Mouse (Mus musculus) neural tube, embryonic 12.5 days (tissue): ENCODE measurements around the gene Lysmd1. TPM values are rescaled to one million over a fixed set of nuclear protein-coding genes. Genes with fewer than 3 reads are reported as not detected.
A peak's percentile ranks its signal among the peaks of the same experiment; 100 is the strongest.

Experiments used
- ATAC-seq: fragments of 200-750 bp; cut with Nextera tagmentation; 2 replicates; pipeline ENCODE4 v1.8.0; 2017; ENCODE audit warnings: low read depth, mild to moderate bottlenecking, moderate TSS enrichment, moderate library complexity; ENCODE audit not compliant: low FRiP score
- H3K27ac ChIP-seq: fragments of 300-500 bp; sonication (generic); 2 replicates; pipeline ENCODE4 v1.5.1; 2016
- H3K27me3 ChIP-seq: fragments of 300-500 bp; sonication (generic); replicated peaks from 2 replicates; pipeline ENCODE4 v1.6.1; 2016; ENCODE audit warnings: mild to moderate bottlenecking
- H3K36me3 ChIP-seq: fragments of 300-500 bp; sonication (generic); 2 replicates; pipeline ENCODE4 v1.6.1; 2016; ENCODE audit warnings: mild to moderate bottlenecking
- H3K4me1 ChIP-seq: fragments of 300-500 bp; sonication (generic); 2 replicates; pipeline ENCODE4 v1.6.1; 2016
- H3K4me2 ChIP-seq: fragments of 300-500 bp; sonication (generic); replicated peaks from 2 replicates; pipeline ENCODE4 v1.6.1; 2016; ENCODE audit warnings: mild to moderate bottlenecking
- H3K4me3 ChIP-seq: fragments of 300-500 bp; sonication (generic); 2 replicates; pipeline ENCODE4 v1.5.1; 2016
- H3K9ac ChIP-seq: fragments of 300-500 bp; sonication (generic); 2 replicates; pipeline ENCODE4 v1.6.1; 2016; ENCODE audit warnings: mild to moderate bottlenecking
- H3K9me3 ChIP-seq: fragments of 300-500 bp; sonication (generic); 2 replicates; pipeline ENCODE4 v1.6.1; 2016; ENCODE audit warnings: mild to moderate bottlenecking
- WGBS: fragments of 180-500 bp; shearing (Covaris S2); methylation state at CpG from one replicate; pipeline ENCODE4 v1.1.7; 2016; 5-methylcytosine and 5-hydroxymethylcytosine counted together
- polyA plus RNA-seq: library from polyadenylated mRNA; unstranded; fragments of >200 nt; fragmentation: Nextera tagmentation; extraction: Ambion mirVana; gene quantifications from 2 replicates; pipeline ENCODE4 v1.2.1, GENCODE M21; 2016

The Lysmd1 gene
- polyA plus RNA-seq, 1 experiment from 2014 or later, result 24.8 TPM

DNA sequence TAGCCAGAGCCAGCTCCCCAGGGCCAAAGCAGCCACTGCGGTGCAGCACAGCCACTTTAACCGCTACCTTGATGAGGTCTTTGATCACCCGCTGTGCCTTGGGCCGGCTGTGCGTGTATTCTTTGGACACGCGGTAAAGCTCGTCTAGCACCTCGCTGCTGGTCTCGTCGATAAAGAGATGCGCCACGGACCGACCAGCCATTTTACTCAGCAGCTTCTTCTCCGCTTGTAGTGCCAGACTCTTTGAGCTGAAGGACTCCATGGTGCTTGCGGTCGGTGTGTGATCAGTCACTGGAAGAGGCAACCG, 6.4 kb downstream of the Lysmd1 start:
- 64% methylated on average over 18 of the region's 18 CpGs for WGBS
- ATAC-seq, result no peak
- no peak overlapping the region for H3K9ac ChIP-seq
- peaks cover 3% of the 10 kb centered on the region; the same call in 1 of the 2 replicates for H3K4me1 ChIP-seq
- no peaks in the 10 kb centered on the region for H3K27me3 ChIP-seq
- H3K4me3 ChIP-seq, result no peak overlapping the region
- H3K27ac ChIP-seq, result no peak overlapping the region
- peaks cover 12% of the 10 kb centered on the region for H3K36me3 ChIP-seq
- H3K9me3 ChIP-seq, result no peaks in the 10 kb centered on the region
- H3K4me2 ChIP-seq, result no peak overlapping the region

DNA sequence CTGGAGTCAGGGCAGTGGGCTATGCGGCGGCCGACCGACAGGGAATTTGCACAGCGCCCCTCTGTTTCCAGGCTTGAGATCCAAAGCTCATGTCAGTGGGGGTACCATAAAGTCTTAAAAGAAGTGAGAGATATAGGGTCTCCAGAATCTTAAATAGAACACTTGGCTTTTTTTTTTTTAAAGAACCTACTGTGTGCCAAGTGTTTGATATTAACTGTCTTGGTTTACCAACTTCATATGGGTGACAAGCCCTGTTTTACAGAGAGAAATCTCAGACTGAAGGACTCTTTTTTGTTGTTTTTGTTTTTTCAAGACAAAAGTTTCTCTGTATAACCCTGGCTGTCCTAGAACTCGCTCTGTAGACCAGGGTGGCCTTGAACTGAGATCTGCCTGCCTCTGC, 6.9 kb downstream of the Lysmd1 start:
- Histone ChIP-seq H3K4me1 (no peaks in the 10 kb centered on the region), H3K27me3 (no peaks in the 10 kb centered on the region), H3K36me3 (peaks cover 12% of the 10 kb centered on the region), H3K4me2 (no peak overlapping the region), H3K9me3 (no peaks in the 10 kb centered on the region), H3K4me3 (no peak overlapping the region), H3K27ac (no peak overlapping the region), H3K9ac (no peak overlapping the region)
- ATAC-seq, result no peak
- WGBS, result 86% methylated on average over 6 of the region's 6 CpGs

DNA sequence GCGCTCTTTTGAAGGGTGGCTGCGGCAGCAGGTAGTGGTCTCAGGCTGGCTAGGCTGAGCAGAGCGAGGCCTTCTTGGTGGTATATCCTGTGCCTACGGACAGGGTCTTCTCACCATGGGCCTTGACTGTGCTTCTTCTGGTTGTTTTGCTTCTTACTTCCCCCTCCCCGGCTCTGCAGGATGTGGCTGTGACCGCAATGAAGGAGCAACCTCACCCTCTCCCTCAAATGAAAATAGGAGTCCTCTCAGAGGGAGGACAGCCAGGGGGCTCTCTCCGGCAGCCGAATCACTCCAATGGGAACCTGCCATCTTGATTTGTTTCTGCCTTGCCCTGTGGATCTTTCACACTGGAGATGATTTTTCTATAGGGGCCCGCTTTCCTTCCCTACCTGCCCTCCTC, 7.6 kb downstream of the Lysmd1 start:
- Histone ChIP-seq H3K4me1 (no peaks in the 10 kb centered on the region), H3K4me3 (no peak overlapping the region), H3K27me3 (no peaks in the 10 kb centered on the region), H3K27ac (no peak overlapping the region), H3K9me3 (no peaks in the 10 kb centered on the region), H3K36me3 (peaks cover 12% of the 10 kb centered on the region), H3K9ac (no peak overlapping the region), H3K4me2 (no peak overlapping the region)
- no peak for ATAC-seq
- WGBS, result 91% methylated on average over 9 of the region's 9 CpGs

DNA sequence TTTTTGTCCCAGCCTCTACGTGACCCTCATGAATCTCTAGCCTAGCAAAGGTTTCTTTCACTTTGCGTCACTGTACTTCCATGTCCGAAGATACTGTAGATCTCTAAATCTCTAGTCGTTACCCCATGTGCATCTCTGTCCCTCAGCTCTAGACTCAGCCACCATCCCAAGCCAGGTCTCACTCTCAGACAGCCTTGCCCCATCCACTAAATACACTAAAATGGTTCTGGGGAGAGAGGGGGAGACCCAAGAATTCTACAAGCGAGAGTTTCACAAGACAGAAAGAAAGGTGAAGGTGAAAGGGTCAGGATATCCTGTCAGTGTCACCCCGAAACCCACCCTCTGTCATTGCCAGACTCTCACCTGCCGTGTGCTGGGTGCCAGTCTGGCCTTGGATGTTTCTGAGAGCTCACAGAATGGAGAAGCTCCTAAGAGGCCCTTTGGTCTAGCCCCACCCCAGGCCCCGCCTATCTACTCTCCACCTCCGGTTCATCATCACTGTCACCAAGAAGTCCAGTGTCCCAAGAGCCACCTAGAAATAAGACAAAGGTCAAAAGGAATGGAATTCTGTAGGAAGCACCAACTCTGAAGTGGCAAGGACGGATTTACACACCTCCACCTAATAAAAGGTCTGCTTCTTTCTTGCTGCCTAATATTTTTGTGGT, 8.2 kb downstream of the Lysmd1 start, which contains the start of gene Tnfaip8l2:
TSS of gene Tnfaip8l2 (minus strand) at position 409 of the 665 bp plus-strand sequence.
- H3K9me3 ChIP-seq, result no peaks in the 10 kb centered on the region
- no peak within 1 kb of the TSS for H3K4me2 ChIP-seq
- H3K4me3 ChIP-seq, result no peak within 1 kb of the TSS
- H3K27ac ChIP-seq, result no peak within 1 kb of the TSS
- 0 out of 2 replicates have a peak, but pooled peaks have one; percentile 21 for ATAC-seq
- H3K36me3 ChIP-seq, result peaks cover 12% of the 10 kb centered on the region
- WGBS, result 84% methylated on average over 10 of the region's 10 CpGs
- H3K27me3 ChIP-seq, result no peaks in the 10 kb centered on the region
- no peak within 1 kb of the TSS for H3K9ac ChIP-seq
- no peaks in the 10 kb centered on the region for H3K4me1 ChIP-seq

DNA sequence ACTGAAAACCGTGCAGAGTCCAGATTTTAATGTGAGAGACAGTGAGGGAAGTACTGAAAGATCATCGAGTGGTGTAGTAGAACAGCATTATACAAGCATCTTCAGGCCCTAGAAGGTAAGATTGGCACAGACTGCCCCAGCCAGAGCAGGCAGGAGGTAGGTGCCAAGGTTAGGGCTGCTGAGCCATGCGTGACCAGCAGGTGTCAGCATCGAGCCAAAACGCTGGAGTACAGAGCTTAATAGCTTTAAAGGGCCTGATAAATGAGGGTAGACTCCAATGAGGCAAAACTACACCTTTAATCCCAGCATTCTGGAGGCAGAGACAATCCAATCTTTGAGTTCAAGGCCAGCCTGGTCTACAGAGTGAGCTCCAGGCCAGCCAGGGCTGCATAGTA, 8.7 kb downstream of the Lysmd1 start:
- Histone ChIP-seq H3K4me2 (no peak overlapping the region), H3K9me3 (no peaks in the 10 kb centered on the region), H3K4me3 (no peak overlapping the region), H3K9ac (no peak overlapping the region), H3K27me3 (no peaks in the 10 kb centered on the region), H3K4me1 (no peaks in the 10 kb centered on the region), H3K36me3 (peaks cover 12% of the 10 kb centered on the region), H3K27ac (no peak overlapping the region)
- ATAC-seq, result peak; percentile 81; the same call in 1 of the 2 replicates
- 10% methylated on average over 5 of the region's 5 CpGs for WGBS

DNA sequence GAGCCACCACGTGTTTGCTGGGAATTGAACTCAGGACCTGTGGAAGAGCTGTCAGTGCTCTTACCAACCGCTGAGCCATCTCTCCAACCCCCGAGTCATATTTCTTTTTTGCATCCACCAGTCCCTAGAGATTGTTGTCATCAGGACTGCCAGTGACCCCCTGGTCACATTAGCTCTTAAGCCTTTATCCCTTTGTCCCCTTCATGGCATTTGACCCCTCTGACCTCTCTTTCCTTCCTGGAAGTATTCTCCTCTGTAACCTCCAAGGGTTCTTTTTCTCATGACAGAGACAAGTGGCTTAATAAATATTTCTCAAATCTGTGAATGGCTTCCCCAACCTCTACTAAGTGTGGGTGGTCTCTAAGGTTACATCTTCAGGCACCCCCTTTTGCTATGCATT, 14.0 kb downstream of the Lysmd1 start:
- 34% methylated on average over 3 of the region's 3 CpGs for WGBS
- no peaks in the 10 kb centered on the region for H3K4me1 ChIP-seq
- no peak overlapping the region for H3K4me3 ChIP-seq
- ATAC-seq, result no peak
- no peaks in the 10 kb centered on the region for H3K9me3 ChIP-seq
- no peak overlapping the region for H3K9ac ChIP-seq
- no peak overlapping the region for H3K4me2 ChIP-seq
- no peaks in the 10 kb centered on the region for H3K36me3 ChIP-seq
- H3K27ac ChIP-seq, result no peak overlapping the region
- no peaks in the 10 kb centered on the region for H3K27me3 ChIP-seq

DNA sequence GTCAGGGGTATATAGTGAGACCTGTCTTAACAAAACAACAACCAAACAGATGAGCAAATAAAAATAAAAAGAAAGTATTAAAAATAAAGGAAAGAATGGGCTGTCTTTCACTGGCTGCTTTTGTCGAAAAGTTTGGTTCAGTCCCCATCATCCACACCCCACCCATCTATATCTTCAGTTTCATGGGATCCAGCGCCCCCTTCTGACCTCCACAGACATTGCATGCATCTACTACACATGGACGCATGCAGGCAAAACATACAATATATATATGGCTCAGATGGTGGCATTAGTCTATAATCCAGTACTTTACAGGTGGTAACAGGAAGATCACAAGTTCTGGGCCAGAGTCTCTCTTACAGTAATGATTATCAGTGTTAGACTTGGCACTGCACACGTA, 20.0 kb downstream of the Lysmd1 start:
- no peaks in the 10 kb centered on the region for H3K4me1 ChIP-seq
- H3K9me3 ChIP-seq, result no peaks in the 10 kb centered on the region
- H3K4me3 ChIP-seq, result no peak overlapping the region
- ATAC-seq, result no peak
- H3K9ac ChIP-seq, result no peak overlapping the region
- H3K4me2 ChIP-seq, result no peak overlapping the region
- WGBS, result 51% methylated on average over 4 of the region's 4 CpGs
- no peak overlapping the region for H3K27ac ChIP-seq
- H3K27me3 ChIP-seq, result no peaks in the 10 kb centered on the region
- no peaks in the 10 kb centered on the region for H3K36me3 ChIP-seq

DNA sequence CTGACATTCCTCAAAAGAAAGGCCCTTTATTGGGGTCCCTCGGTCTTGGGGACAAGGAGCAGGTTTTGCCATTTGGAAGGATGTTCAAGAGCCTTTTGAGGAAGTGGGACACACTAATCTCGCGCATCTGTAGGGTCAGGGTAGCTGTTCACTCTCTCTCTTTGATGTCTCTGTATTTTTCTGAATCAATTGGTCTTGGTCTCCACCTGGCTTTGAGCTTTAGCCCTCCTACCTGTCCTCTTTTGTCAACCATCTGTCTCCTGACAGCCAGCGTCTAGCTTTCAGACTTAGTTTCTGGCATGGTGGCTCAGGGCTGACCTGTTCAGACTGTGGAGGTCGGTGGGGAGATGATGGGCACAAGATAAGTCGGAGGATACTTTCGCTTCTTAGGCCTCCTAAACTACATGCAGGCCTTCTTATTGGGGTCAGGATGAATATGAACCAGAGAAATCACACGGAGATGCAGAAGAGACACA, 25.7 kb downstream of the Lysmd1 start:
- peaks cover 37% of the 10 kb centered on the region for H3K4me1 ChIP-seq
- ATAC-seq, result no peak
- peaks cover 8% of the 10 kb centered on the region for H3K36me3 ChIP-seq
- peak overlapping the region; percentile 77 for H3K4me2 ChIP-seq
- no peak overlapping the region for H3K27ac ChIP-seq
- peak overlapping the region; percentile 88; the same call in 1 of the 2 replicates for H3K9ac ChIP-seq
- 10% methylated on average over 8 of the region's 8 CpGs for WGBS
- H3K9me3 ChIP-seq, result no peaks in the 10 kb centered on the region
- H3K4me3 ChIP-seq, result peak overlapping the region; percentile 86
- H3K27me3 ChIP-seq, result no peaks in the 10 kb centered on the region

DNA sequence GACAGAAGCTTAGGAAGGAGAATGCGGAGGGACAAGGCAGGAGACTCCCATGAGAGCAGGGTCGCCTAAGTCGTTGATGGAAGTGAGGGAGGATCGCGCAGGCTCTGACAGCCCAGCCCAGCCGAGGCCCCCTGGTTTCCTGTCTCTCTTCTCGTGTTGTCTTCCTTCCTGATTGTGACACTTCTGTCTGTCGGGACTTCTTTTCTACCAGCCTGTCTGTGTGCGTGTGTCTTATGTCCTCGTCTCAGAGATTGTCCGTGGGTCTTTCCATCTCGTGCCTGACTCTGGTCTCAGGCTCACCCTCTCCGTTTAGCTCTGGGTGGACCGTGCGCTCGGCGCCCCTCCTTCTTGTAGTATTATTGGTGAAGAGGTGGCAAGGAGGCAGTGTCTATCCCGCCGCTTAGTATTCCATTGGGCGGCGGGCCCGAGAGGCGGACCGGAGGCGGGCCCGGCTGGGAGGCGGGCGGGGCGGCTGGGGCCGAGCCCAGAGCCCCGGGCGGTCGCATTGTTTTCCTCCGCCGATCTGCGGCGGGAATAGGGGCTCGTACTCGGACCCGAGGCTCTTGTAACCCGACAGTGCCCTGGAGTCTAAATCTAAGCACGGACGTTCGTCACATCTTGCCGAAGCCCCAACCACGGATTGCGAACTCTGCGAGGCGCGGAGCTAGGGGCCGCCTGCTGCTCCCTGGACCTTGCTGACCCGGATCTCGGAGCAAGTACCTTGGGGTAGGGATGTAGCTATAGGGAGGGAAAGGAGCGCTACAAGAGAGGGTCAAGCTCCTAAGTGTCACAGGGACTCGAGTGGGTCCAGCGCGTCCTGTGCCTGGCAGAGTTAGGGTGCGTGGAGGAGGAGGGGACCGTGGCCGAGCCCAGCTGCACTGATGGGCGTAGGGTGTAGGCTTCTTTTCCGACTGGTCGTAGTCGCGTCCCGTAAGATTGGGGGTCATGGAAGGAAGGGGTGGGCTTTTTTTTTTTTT, 26.4 kb downstream of the Lysmd1 start, which contains the start of gene Sema6c:
TSS of gene Sema6c (plus strand) at position 471 of the 977 bp plus-strand sequence.
- peaks cover 13% of the 10 kb centered on the region for H3K36me3 ChIP-seq
- peak within 1 kb of the TSS; percentile 86 for H3K4me3 ChIP-seq
- H3K9me3 ChIP-seq, result no peaks in the 10 kb centered on the region
- peak within 1 kb of the TSS; percentile 77 for H3K4me2 ChIP-seq
- WGBS, result under 1% methylated on average over 66 of the region's 66 CpGs
- peak; percentile 94 for ATAC-seq
- peaks cover 37% of the 10 kb centered on the region for H3K4me1 ChIP-seq
- no peaks in the 10 kb centered on the region for H3K27me3 ChIP-seq
- peak within 1 kb of the TSS; percentile 88 for H3K9ac ChIP-seq
- H3K27ac ChIP-seq, result peak within 1 kb of the TSS; percentile 57

DNA sequence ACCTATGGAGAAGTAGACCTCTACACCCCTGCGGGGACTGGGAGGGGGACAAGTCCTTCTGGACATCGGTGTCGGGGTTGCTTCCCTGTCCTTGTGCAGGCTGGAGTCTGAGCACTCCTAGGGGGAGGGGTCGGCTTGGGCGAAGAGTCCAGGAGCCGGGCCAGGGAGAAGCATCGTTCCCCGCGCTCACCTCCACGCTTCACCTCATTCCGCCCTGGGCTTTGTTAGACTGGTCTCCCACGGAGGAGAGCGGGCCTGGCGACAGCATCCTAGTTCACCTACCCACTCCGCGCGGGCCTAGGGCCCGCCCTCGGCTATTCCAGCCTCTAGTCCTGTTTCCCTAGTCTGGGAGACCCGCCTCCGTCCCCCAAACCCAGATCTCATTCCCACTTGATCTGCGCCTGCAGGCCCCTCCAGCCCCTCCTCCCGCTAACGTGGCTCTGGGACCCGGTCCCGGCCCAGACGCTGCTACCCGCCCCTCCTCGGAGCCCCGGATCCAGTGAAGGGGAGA, 27.2 kb downstream of the Lysmd1 start:
- ATAC-seq, result peak; percentile 20
- H3K9me3 ChIP-seq, result no peaks in the 10 kb centered on the region
- peak overlapping the region; percentile 57 for H3K27ac ChIP-seq
- 1% methylated on average over 30 of the region's 30 CpGs for WGBS
- H3K4me1 ChIP-seq, result peaks cover 37% of the 10 kb centered on the region
- H3K27me3 ChIP-seq, result no peaks in the 10 kb centered on the region
- peak overlapping the region; percentile 86 for H3K4me3 ChIP-seq
- H3K4me2 ChIP-seq, result peak overlapping the region; percentile 77
- peak overlapping the region; percentile 88 for H3K9ac ChIP-seq
- H3K36me3 ChIP-seq, result peaks cover 21% of the 10 kb centered on the region

DNA sequence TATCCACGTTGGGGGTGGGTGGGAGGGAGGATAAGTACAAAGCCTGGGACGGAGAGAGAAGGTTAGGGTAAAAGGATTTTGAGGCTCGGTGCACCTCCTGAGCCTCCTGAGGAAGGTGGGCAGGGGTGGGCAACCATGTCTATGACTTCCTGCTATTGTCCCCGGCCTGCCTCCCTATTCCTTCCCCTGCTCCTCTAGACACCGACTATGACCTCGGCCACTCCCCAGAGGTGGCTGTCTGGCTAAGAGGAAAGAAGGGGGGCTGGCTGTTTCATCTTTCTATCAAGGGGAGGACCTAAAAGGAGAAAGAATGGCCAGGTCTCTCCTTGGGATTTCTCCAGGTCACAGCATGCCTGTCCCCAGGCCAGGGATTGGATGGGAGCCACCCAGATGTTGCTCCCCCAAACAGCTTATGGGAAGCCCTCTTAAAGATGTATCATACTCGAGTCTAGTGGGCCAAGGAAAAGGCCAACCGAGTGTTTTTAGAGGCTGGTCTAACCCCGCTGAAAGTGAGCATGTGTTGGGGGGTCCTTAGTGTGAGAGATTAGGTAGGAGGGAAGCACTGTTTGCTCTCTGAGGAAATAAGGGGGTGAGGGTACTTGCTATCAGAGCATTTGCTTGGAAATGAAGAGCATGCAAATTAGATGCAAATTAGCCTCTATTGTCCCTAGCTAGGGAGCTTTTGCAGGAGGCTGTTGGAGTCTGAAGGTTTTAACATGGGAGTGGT, 27.9 kb downstream of the Lysmd1 start:
- Histone ChIP-seq H3K27ac (peak overlapping the region; percentile 57), H3K4me2 (peak overlapping the region; percentile 77), H3K27me3 (no peaks in the 10 kb centered on the region), H3K36me3 (peaks cover 27% of the 10 kb centered on the region), H3K9ac (peak overlapping the region; percentile 88), H3K4me3 (peak overlapping the region; percentile 86), H3K4me1 (peaks cover 37% of the 10 kb centered on the region), H3K9me3 (no peaks in the 10 kb centered on the region)
- whole genome bisulfite sequencing, result 6% methylated on average over 9 of the region's 9 CpGs
- no peak for ATAC-seq

DNA sequence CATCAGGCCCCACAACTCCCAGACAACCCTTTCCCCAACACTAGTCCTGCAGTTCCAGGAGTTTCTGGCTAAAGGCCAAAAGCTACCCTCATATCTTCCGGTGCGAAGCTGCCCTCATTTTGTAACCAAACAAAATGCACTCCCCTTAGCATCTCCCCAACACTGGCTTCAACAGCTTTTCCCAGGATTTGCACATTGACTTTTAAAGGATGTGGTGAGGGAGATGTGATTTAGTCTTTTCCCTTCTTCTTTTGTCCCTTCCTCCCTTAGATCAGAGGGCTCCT, 28.4 kb downstream of the Lysmd1 start:
- Histone ChIP-seq H3K36me3 (peaks cover 32% of the 10 kb centered on the region), H3K9ac (peak overlapping the region; percentile 88), H3K27me3 (no peaks in the 10 kb centered on the region; the same call in 1 of the 2 replicates), H3K4me2 (peak overlapping the region; percentile 77), H3K9me3 (no peaks in the 10 kb centered on the region), H3K4me1 (peaks cover 37% of the 10 kb centered on the region), H3K4me3 (peak overlapping the region; percentile 86), H3K27ac (0 out of 2 replicates have a peak overlapping the region, but pooled peaks have one; percentile 57)
- 30% methylated on average over 2 of the region's 2 CpGs for WGBS
- no peak for ATAC-seq
